Mouse (Mus musculus): Measurements from ENCODE around the gene Gcgr.
A peak's percentile ranks its signal among the peaks of the same experiment; 100 is the strongest.
"Not testable (repeated sequence)": the region's sequence is repeated elsewhere in the genome, so short reads cannot be mapped to it uniquely, and the experiment has no call there.

Gcgr gene

DNA sequence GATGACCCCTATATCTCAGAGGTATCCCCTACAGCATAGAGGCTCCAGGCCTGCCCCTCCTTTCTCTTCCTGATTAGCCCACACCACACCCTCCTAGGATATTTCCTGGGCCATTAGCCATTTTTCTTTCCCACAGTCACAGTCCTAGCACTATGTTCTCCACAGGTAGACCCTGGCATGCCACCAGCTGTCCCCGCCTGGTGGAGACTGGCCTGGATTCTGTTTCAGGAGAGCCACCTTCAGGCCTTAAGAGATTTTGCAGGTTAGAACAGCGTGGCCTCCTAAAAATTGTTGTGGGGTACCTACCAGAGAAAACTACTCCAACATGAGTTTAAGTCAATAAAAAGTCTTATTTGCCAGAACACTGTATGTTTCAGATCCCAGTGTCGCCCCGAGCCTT lies 23.6 kb upstream of the Gcgr start:
- no peak for DNase-seq (ENCODE audit: low spot score in 2 of 2)

DNA sequence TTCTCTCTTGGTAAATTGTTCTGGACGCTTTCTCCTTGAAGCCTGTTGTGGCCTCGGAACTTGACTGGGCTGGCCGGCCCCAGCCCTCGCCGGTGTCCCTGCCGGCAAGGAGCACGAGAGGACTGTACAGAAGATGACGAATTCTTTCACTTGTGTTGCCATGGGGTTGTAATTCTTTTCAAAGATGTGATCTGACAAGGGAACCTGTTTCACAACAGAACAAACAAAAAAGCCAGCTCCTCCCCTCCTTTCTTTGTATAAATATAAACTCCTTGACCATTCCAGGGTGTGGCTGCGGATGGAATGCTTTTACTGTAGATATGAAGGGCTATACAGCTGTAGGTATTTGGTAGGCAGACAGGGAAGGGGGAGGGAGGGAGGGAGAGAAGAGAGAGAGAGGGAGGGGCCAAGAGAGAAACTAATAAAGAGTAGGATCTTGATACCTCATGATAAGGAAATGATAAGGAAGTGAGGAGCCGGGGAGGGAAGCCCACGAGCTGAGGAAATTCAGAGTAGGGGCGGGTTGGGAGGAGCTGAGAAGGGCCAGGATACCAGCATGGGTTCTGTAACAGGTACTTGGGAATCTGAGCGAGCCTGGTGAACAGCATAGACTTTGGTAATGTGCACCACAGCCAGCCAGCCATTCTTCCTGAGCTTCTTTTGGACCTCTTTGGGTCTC lies 22.7 kb upstream of the Gcgr start:
- no peak for DNase-seq (ENCODE audit: low spot score in 2 of 2)

DNA sequence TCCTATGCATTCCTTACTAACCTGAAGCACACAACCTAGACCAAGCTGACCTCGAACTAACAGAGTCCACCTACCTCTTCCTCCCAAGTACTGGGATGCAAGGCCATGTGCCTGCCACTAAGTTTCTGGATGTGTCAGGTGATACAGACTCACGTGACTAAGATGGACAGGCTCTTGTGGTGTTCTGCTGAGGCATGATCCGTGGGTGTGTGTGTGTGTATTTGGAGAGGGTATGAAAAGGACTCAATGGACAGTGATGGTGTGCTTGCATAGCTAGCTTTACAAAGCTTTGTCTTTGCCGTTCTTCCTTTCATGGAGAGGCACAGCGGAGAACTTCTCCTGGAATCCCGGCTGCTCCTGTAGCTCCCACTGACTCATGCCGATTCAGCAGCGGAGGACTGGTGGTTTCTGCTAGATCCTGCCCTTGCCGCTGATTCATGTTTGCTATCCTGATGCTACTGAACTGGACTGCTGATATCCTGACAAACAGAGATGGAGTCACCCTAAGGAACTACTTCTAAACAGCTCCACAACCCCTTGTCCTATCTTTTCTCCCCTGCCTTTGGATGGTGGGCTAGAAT lies 22.1 kb upstream of the Gcgr start:
- no peak for DNase-seq (ENCODE audit: low spot score in 2 of 2)

DNA sequence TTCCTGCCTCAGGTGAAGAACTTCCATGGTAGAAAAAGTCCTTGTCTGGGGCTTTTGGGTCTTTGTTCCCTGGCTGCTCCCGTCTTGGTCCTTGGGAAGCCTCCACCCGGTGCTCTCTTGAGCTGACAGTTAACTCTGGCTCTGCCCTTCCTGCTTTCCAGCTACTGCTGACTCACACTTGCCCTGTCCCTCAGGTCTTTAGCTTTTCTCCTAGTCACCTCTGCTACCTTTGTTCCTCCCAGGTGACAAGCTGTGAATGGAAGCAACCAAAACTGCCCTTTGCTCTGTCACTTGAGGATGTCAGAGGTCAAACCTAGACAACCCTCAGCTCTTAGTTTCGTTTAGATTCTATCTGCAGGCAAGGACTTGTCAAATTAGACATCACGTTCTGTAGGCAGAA lies 20.6 kb upstream of the Gcgr start:
- no peak for DNase-seq (ENCODE audit: low spot score in 2 of 2)

DNA sequence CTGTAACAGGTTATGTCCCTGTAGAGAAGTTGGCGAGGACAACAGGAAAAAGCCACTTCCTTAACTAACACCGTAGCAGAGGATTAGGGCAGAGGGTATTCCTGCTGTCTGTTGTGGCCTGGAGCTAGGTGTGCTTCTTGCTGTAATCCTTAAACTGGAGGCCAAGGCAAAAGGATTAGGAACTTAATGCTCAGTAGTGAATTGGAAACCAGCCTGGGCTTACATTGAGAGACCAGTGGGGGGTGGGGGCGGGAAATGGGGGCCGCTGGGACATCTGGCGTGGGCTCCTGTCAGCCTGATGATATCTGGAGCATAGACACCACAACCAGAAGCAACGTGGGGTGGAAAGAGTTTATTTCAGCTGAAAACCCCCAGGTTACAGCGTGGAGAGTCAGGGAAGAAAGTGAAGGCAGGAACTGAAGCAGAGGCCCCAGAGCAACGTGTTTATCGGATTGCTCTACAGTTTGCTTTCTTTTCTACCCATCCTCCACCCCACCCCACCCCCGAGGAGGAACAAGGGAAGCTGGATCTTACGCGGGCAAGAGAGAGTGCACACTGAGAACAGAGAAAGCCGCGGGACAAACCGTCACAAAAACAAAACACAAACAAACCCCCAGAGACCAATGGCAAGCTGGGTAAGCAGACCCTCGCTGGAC lies 20.0 kb upstream of the Gcgr start:
- DNase-seq (ENCODE audit: low spot score in 2 of 2), result no peak

DNA sequence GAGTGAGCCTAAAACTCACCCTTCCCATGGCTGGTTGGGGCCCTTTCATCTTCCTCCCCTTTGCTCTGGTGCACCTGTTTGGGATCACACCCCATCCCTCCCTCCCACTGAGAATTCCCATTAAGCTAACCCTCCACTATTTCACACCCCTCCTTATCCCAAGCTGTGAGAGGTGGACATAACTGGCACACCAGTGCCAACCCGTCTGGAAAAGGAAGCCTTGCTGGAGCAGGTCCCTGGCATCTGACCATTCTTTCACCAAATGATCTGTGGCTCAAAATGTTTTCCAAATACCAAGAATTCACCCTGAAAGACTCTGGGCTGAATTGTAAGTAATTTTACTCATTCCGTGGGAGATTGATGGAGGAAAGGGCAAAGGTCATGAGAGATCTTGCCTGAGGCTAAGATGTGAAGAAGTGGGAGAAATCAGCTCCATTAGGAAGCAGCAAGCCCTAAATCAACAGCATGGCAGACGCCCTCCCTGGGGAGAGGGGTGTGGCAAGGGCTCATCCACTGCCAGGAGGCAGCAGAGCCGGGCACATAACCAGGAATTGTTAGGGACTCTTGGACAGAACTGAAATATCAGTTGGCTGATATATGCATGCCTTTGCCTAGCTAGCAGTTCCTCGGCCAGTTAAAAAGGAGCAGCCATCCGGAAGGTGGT lies 17.6 kb upstream of the Gcgr start:
- DNase-seq (ENCODE audit: low spot score in 2 of 2), result no peak

DNA sequence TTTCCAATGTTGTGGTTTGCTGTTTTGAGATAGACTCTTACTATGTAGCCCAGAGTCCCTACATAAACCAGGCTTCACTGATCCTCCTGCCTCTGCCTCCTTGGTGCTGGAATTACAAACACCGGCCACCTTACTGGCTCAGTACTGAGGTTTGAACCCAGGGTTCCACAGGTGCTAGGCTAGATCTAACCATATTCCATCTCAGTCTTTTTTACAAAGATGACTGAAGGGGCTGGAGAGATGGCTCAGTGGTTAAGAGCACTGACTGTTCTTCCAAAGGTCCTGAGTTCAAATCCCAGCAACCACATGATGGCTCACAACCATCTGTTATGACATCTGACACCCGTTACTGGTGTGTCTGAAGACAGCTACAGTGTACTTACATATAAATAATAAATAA lies 16.2 kb upstream of the Gcgr start:
- not testable (repeated sequence) for DNase-seq (ENCODE audit: low spot score in 2 of 2)

DNA sequence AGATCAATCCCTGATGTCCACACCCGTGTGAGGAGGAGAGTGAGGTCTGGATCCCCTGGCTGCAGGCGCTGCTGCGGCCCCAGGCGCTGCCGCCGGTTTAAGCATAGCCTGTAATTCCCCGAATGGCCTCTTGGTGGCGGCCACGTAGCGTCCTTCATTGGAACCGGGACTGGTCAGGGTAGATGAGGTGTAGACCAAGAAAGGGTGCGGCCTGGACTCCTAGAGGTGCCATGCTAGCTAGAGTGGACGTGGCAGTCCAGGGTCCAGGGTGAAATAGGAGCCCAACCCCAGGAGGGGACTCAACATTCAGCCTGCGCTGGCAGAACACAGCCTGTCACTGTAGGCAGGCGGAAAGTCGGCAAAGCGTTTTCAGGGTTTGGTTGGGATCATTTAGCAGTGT lies 14.9 kb upstream of the Gcgr start:
- peak; percentile 87 to 91 for DNase-seq (ENCODE audit: low spot score in 2 of 2)

DNA sequence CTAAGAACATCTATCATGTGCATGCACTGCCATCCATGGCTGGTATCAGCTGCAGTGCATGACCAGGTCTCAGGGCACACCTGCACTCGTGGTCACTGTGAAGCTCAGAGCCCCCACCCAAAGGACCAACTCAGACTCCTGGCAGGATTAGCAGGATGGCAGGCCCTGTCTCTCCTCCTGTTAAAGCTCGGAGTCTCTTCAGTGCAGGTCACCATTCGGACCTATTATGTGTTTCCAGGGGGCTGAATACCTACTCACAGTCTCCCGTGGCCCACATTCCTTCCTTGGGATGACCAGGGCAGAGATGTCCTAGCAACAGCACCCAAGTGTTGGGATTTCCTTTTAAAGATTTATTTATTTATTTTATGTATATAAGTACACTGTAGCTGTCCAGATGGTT lies 13.4 kb upstream of the Gcgr start:
- no peak for DNase-seq (ENCODE audit: low spot score in 2 of 2)

DNA sequence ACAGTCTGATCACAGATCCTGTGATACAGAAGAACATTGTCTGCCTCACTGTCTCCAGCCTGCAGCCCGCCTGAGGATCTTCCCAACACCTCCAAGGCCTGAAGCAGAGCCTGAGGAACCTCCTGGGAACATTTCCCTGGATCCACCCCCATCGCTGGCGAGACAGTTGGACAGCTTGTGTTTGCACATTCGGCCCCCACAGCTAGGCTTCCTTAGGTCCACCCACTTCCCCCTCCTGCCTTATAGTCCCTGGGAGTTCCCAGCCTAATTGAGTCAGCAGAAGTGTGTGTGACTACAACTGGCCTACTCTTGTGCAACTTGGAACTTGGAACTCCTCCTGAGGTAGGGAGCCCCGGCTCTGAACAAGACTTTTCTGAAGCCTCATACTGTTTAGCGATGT lies 12.5 kb upstream of the Gcgr start:
- peak; percentile 42 to 61 for DNase-seq (ENCODE audit: low spot score in 2 of 2)

DNA sequence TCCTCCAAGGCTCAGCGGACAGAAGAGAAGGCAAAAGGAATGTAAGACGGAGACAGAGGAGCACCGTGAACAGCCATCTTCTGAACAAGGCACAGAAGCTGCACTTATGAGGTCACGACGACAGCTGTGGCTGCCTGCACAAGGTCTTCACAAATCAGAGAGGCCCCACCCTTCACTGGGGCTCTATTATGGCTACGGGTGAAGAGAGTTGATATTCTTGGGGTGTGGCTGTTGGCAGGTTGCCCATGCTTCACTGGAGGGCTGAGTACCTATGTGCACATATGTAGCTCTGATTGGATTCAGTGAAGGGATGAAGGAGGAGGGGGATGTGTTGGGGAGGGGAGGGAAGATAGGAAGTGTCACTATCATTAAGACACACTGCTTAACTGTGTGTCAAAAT lies 11.9 kb upstream of the Gcgr start:
- DNase-seq (ENCODE audit: low spot score in 2 of 2), result no peak

DNA sequence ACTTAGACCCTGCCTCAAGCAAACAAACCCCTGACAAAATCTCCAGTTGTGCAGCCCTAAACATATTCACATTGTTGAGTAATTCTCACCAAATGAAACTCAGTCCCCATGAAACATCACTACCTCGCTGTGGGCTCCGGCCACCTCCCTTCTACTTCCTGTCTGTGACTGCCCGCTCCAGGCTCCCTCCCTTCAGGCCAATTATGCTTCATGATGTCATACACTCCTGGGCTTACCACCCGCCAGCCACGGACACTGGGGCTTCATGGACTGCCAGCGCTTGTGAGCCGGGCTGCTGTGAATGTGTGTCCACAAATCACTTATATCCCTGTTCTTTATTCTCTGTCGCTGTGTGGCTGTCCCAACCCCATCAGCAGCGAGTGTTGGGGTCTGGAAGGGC lies 10.8 kb upstream of the Gcgr start:
- no peak for DNase-seq (ENCODE audit: low spot score in 2 of 2)

DNA sequence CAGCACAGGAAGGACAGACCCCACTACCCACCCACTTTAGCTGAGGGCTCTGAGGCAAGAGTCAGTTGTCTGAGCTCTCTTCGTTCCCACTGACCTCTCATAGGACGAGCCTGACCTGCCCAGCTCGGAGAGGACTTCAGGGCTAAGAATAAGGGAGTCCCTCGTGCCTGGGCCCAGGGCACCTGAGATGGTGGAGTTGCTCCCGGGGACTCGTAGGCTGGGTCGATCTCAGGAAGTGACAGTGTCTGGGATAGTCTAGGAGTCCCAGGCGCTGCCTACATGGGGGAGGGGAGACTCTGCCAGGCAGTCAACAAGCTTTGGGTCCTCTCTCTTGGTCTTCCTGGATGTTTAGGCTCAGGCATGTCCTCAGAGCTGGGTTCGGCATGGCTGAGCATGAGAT lies 10.0 kb upstream of the Gcgr start:
- DNase-seq (ENCODE audit: low spot score in 2 of 2), result no peak

DNA sequence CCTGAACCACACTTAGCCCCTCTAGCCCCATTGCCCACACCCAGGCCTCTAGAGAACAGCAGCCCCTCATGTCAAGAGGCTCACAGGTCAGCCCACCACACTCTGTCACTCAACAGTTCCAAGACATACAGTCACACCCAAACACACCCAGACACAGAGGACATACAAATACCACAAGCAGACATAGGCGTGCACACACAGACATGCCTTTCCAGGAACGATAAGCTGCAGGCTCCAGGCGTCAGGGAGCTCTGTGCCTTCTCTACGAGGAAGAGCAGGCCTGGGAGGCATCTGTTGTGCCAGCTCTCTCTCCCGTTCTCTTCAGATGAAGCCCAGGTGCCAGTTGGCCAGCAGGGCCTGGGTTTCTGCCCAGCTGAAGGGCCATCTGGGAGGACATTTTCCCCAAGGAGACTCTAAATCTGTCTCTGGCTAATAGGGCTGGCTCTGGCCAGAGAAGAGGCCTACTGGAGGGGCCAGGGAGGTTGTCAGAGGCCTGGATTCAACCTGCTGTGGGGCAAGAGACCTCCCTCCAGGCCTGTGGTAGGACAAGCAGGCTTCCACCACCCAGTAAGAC lies 9.4 kb upstream of the Gcgr start:
- no peak for DNase-seq (ENCODE audit: low spot score in 2 of 2)

DNA sequence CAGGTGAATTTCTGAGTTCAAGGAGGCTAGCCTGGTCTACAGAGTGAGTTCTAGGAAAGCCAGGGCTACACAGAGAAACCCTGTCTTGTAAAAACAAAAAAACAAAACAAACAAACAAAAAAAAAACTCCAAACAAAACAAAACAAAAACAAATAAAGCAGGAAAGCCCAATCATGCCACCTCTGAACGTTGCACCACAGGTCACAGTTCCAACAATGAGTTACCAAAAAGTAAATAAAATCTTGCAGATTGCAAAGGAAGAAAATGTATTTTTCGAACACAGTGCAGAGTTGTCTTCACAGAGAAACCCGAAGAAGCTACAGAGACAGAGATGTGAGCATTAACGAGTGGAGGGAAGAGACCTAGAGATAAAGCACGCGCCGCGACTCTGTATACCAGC lies 7.9 kb upstream of the Gcgr start:
- DNase-seq (ENCODE audit: low spot score in 2 of 2), result no peak

DNA sequence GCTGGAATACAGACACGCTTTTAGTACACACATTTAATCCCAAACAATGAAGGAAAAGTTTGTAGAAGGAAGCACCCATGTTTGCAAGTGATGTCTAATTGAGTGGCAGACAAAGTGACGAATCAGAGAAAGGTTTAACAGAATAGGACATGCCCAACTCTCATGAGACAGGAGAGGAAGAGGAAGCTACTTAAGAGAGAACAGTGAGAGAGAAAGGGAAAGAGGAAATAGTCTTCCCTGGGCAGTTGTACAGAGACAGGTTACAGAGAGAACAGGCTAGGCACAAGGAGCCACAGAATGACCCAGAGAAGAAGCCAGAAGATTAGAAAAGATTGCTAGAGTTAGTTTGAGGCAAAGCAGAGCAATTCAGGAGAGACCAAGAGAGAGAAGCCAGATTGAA lies 4.5 kb upstream of the Gcgr start:
- no peak for DNase-seq (ENCODE audit: low spot score in 2 of 2)

DNA sequence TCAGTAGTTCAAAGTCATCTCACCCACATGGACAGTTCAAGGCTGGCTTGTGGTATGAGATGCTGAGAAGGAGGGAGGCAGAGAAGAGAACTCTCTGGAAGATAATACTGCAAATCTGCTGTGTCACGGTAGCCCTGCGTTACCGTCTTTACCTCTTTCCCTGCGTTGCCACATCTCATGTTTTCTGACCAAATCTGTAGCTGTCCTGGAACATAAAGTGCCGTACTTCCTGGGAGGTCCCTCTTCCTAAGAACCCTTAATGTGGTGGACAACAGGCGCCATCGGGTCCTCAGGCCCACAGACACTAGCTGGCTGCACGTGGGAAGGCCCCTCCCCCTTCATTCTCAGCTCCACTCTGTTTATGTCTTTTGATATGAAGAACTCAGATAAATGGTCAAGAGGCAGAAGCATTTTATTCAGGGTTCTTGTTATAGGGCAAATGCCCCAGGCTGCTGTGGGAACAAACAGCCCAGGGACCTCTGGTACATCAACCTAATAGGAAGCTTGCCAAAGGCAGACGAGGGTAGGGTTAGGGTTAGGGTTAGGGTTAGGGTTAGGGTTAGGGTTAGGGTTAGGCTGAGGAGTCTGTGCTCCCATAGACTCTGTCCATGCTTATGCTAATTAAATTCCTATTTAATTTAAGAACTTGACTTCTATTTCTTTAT lies 2.7 kb upstream of the Gcgr start:
- no peak for DNase-seq (ENCODE audit: low spot score in 2 of 2)

DNA sequence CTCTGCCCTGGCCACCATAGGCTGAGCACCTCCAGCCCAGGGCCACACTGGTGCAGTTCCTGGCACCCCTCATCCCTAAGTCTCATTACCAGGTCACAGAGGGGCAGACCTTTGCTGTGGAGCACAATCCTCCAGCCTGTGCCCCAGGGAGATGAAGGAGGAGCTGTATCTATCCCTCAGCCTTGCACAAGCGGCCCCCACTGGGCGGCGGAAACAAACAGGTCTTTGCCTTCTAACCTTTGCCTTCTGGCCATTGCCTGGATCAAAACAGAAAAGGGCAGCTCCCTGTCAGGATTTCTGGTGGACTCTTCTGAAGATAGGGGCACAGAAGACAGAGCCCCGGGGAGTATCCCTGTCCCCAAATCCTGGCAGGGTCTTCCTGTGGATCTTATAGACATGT lies 1.6 kb upstream of the Gcgr start:
- no peak for DNase-seq (ENCODE audit: low spot score in 2 of 2)

DNA sequence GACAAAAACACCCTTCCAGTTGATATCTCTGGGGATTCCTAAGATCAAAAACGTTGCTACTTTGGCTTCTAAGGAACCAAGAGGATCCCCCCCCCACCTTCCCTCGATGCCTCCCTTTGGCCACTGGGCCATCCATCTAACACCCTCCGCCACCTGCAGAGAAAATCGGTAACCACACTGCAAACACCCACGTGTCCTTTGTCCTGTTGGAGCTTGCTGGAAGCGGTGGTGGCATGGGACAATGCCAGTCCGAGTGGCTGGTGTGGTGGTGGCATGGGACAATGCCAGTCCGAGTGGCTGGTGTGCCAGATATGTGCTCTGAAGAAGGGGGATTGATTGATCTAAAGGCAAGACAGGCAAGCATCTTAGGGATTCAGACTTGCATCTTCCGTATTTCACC lies 1.1 kb downstream of the Gcgr start:
- no peak for DNase-seq (ENCODE audit: low spot score in 2 of 2)

DNA sequence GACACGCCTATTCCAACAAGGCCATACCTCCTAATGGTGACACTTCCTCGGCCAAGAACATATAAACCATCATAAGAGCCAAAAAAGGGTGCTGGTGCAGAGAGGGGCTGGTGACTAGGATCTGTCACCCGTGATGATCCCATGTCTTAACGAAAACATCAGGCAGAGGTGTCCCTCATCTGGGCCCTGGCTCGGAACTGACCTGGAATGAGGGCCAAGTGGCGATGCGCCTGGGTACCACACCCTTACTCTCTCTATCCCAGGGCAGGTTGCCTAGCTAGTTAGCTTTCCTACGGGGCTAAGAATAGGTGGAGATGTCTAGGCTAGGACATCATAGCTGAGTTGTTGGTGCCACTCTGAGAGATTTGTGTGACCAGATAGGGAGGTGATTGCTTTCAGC lies 3.6 kb downstream of the Gcgr start:
- no peak for DNase-seq (ENCODE audit: low spot score in 2 of 2)

DNA sequence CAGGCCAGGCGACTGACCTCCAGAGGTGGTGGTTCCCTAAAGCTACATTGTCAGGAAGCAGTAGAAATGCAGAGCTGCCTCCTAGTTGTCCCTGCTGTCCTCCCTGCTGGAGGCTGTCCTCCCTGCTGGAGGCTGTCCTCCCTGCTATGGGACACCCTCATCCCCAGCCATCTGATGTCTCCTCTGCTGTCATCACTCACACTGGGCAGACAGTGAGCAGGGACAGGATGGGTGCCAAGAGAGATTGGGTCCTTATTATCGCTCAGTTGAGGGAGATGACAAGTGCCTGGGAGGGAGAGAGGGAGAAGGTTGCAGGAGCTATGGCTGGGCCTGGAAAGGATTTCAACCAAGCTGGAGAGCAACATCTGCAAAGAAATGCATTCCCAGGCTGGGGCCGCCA lies 4.6 kb downstream of the Gcgr start:
- DNase-seq (ENCODE audit: low spot score in 2 of 2), result no peak

DNA sequence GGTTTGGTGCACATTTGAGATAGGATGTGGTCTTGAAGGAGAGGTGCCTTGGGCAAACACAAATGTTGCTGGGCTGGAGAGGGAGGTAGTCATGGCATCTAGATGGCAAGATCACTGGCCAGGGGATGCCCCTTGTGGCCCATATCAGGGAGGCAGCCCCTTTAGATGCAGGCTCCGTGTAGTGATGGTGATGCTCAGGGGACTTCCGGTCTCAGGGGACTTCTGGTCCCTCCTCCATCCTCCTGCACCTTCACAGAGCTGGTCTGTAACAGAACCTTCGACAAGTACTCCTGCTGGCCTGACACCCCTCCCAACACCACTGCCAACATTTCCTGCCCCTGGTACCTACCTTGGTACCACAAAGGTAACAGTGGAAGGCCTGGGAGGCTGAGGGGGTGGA lies 5.3 kb downstream of the Gcgr start:
- no peak for DNase-seq (ENCODE audit: low spot score in 2 of 2)

Measured in frontal cortex, postnatal 25 days (tissue).